Mouse (Mus musculus): Measurements from ENCODE around the gene Mpg. TPM values are rescaled to one million over a fixed set of nuclear protein-coding genes. Genes with fewer than 3 reads are reported as not detected.

Gene Mpg
- 21.8 to 27.2 TPM (median 23.3 TPM) in 4 replicates for total RNA-seq (2023; ENCODE audit: inconsistent age)

DNA sequence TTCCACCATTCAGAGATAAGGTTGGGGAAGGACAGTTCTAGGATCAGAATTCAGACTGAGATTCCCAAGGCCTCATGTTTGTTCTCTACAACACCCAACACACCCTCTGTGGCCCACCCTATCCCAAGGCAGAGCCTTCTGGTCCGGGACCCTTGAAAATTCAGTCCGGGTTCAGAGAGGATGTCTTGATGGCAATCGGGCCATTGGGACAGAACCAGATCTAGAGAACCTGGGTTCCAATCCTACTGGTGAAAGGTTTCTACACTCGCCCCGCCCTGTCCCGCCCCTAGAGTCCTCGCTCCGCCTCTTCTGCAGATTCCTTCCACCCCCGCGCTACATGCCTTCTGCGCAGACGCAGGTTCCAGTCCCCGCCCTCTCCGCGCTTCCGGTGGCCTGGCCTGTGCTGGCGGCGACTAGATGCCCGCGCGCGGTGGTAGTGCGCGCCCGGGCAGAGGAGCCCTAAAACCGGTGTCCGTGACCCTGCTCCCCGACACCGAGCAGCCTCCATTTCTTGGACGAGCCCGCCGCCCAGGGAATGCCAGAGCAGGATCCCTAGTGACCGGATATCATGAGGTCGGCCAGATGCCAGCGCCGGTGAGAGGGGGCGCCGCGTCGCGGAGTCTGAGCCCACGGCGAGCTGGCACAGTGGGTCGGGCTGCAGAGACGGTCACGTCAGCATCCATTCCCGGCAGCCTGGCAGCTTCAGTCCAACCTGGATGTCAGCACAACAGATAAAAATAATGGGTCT, at the start of gene Mpg:
Mpg (plus strand) TSS at position 382 of the 748 bp plus-strand sequence.

DNA sequence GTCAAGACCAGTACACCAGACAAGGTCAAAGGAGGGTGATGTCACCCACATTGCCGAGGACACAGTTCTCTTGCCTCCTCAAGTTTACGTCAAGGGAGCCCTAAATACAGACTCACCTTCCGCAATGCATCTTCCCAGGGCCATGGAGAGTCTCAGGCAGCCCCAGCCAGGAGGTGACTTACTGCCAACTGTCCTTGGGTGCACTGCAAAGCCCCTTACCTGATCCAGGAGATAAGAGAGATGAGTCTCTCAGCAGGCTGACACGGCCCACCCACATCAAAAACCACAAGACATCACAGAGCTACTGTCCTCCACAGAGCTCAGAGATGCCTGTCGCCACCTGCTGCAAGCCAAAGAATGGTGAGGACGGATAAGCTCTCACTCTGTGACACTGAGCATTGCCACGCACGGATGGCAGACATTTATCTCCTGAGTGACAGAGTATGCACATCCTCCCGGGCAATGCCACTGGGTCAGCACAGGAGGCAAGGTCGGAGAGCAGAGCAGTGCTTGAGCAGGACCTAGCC, 26.2 kb upstream of the Mpg start, which contains the start of gene Il9r:
Il9r (minus strand) TSS at position 205 of the 527 bp plus-strand sequence.

DNA sequence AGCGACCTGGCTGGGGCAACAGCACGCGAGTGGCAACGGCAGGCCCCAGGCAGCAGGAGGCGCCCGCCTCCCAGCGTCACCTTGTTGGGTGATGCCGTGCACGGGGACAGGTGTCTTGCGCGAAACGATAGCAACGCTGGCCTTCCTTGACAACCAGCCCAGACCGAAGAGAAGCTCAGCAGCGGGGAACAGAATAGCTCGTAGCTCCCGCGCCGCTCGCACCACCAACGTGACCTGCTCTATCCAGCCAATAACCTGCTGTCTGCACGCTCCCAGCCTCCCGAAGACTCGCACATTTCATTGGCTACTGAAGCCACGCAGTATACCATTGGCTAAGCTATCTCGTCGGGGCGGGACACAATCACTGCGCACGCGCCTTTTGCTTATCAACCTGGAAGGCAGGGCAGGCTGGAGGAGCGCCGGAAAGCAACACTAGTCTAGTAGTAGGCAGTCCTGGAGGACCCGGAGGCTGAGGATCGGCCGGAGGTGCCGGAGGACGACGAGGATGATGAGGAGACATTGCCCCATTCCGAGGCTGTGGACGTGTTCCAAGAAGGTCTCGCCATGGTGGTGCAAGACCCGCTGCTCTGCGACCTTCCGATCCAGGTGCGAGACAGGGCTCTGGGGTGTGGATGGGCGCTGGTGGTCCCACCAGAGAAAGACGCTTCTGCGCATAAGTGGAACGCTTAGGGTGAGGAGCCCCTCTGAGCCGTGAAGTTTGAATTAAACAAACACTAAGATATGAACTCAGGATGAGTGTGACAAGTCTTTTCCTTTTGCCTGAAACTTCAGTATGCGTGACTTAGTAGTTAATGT, 21.0 kb upstream of the Mpg start, which contains the start of gene Snrnp25:
Snrnp25 (plus strand) TSS at position 358 of the 816 bp plus-strand sequence.

GRCm38 (mm10) chr11:32221951-32222409, 4.3 kb upstream of the Mpg start, which contains the start of gene Rhbdf1:
Rhbdf1 (minus strand) TSS chr11:32222300.

GRCm38 (mm10) chr11:32267188-32267884, 41.0 kb downstream of the Mpg start, which contains the start of gene Nprl3:
Nprl3 (minus strand) TSS chr11:32267707.

DNA sequence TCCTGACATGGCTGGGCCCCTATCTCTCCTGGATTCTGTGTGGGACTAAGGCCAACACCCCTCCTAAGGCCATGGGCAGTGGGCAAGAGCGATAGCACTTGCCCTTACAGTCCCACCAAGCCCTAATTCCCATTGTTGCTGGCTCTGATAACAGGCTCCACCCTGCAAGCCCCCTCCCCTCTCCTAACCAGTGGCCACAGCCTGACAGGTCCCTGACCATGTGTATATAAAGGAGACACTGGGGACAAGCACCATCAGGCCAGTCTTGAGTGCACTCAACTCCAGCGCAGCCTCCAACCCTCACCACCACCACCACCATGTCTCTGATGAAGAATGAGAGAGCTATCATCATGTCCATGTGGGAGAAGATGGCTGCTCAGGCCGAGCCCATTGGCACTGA, 50.0 kb downstream of the Mpg start, which contains the start of gene Hba-x:
Hba-x (plus strand) TSS at position 54 of the 400 bp plus-strand sequence.

Other genes starting within 250 kb of the Mpg start
- 2.5 to 3.0 TPM (median 2.9 TPM) in 4 replicates for gene Nsg2, start 226.0 kb upstream of the Mpg start, total RNA-seq (2023; ENCODE audit: inconsistent age)
- 27.7 to 39.1 TPM (median 30.8 TPM) in 4 replicates for gene Il9r, start 26.2 kb upstream of the Mpg start, total RNA-seq (2023; ENCODE audit: inconsistent age)
- 21.3 to 25.7 TPM (median 23.2 TPM) in 4 replicates for gene Snrnp25, start 21.1 kb upstream of the Mpg start, total RNA-seq (2023; ENCODE audit: inconsistent age)
- gene Rhbdf1, start 4.2 kb upstream of the Mpg start, total RNA-seq (2023; ENCODE audit: inconsistent age): 7.3 to 11.0 TPM (median 8.1 TPM) in 4 replicates
- 57.0 to 64.7 TPM (median 60.1 TPM) in 4 replicates for gene Nprl3, start 41.2 kb downstream of the Mpg start, total RNA-seq (2023; ENCODE audit: inconsistent age)
- not detected in 4 replicates for gene Hba-x, start 49.9 kb downstream of the Mpg start, total RNA-seq (2023; ENCODE audit: inconsistent age)
- 12.5 to 42.5 TPM (median 25.1 TPM) in 4 replicates for gene Hba-a1, start 57.0 kb downstream of the Mpg start, total RNA-seq (2023; ENCODE audit: inconsistent age)
- not detected in 4 replicates for gene Hbq1b, start 60.5 kb downstream of the Mpg start, total RNA-seq (2023; ENCODE audit: inconsistent age)
- 5.9 to 19.6 TPM (median 13.7 TPM) in 4 replicates for gene Hba-a2, start 70.0 kb downstream of the Mpg start, total RNA-seq (2023; ENCODE audit: inconsistent age)
- not detected in 4 replicates for gene Hbq1a, start 73.6 kb downstream of the Mpg start, total RNA-seq (2023; ENCODE audit: inconsistent age)
- 0.10 to 0.12 TPM in 2 of 4 replicates, not detected in the others for gene Sh3pxd2b, start 121.3 kb downstream of the Mpg start, total RNA-seq (2023; ENCODE audit: inconsistent age)
- 3.3 to 6.3 TPM (median 5.3 TPM) in 4 replicates for gene Ubtd2, start 228.9 kb downstream of the Mpg start, total RNA-seq (2023; ENCODE audit: inconsistent age)

All from B cell, adult (primary cell).